Mouse (Mus musculus) gastrocnemius, postnatal 25 days (tissue): ENCODE measurements around the gene Gm20388. TPM values are rescaled to one million over a fixed set of nuclear protein-coding genes. Genes with fewer than 3 reads are reported as not detected.
"Not testable (repeated sequence)": the region's sequence is repeated elsewhere in the genome, so short reads cannot be mapped to it uniquely, and the experiment has no call there.

Experiments
- DNase-seq: peaks from one replicate; pipeline ENCODE4 v3.0.0; 2022
- total RNA-seq, 2 experiments: library from RNA; stranded (reverse); gene quantifications; 1 replicate in 1 of 2; 2 replicates in 1 of 2; pipeline ENCODE4 v1.2.3; 2021

Gene Gm20388
- total RNA-seq, 2 experiments from 2014 or later, result 6.7 TPM; not detected in 1

DNA sequence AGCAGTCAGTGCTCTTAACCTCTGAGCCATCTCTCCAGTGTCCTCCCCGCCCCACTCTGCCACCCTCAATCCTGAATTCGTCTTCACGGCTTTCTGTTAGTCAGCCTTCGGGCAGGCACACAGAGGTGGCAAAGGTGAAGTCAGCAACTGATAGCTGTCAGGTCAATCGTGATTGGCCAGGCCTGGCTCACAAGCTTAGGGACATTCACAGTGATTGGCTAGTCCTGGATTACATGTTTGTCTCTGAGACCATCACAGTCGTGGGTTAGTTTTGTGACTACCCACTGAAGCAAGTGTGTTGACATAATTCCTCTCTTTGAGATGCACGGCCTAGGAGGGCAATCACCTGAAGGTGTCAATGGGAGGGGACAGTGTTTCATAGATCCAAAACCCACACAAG is 3542.7 kb downstream of the Gm20388 start:
- DNase-seq, result no peak

DNA sequence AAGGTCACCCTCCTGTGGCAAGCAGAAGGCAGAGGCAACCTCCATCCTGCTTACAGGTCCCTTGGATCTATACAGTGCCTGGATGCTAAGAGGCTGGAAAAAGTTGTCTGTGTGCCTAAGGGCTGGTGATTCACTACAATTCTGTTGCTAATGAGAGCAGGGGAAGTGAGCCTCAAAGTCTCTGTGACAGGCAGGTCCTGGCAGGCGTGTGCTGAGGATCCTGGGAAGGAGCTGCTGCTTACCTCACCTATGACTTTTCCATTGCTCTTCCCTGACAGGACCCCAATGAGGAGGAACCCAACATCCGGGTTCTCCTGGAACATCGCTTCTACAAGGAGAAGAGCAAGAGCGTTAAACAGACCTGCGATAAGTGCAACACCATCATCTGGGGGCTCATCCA is 3543.3 kb downstream of the Gm20388 start:
- DNase-seq, result no peak

DNA sequence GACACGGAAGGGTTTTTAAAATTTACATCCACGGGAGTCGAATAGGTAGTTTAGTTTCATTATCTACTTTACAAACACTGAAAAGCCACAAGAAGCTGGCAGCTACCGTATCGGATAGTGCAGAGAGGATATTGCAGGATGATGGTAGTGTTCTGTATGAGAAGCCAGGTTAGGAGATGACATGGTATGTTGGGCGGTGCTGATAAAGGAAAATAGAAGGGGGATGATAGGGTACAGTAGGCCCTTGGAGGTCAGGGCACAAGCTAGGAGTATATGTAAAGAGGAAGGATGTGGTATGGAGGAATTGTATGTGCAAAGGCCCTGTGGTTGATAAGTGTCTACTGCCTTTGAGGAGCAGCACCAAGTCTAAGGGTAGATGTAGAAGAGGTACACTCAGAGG is 3543.9 kb downstream of the Gm20388 start:
- DNase-seq, result no peak

DNA sequence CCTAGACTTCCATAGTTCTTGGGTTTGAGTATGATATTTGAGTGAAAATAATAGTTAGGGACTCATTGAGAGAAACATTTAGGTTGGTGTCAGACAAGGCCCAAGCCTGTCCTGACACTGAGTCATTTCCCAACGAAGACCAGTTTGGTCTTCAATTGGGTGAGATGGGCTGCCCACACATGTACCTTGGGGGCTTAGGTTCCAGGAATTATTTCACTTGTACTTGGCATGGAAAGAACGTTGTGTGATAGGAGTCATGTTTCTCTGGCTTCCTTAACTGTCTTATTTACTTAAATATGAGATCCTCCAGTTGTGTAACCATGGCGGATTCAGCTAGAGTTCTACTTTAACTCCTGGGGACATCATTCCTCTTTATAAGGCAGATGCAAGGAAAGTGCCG is 3553.0 kb downstream of the Gm20388 start:
- DNase-seq, result no peak

DNA sequence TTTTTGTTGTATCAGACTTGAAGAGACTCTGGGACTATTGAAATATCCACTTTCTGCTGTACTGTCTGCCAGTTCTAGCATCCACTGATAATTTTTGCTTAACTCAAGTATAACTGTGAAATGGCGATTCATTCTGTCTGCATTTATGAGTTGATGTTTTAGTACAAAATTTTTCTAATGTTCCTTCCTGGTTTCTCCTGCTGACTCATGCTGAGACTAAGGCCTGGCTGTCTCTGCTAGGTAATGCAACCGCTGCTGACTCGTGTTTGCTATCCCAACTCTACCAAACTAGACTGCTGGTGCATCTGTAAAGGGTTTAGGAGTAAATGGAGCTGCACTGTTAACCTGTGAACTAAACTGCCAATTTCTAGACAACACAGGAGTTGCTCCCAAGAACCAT is 3556.8 kb downstream of the Gm20388 start:
- DNase-seq, result no peak

DNA sequence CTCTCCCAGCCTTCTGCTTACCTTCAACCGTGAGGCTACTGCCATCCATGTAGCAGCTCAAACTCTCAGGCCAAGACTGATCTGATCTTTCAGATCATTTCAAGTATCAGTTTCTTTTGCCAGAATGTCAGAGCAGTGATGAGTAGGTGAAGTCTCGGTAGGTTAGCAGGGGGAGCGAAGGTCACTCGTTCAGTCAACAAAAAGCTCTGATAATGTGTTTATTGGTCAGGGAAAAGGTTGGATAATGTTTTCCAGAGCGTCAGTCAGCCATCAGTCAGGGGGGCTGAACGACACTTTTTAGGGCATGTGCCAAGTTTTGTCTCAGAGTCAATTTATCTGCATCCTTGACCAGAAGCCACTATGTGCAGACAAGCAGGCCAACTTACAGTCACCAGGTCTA is 3562.3 kb downstream of the Gm20388 start:
- not testable (repeated sequence) for DNase-seq

DNA sequence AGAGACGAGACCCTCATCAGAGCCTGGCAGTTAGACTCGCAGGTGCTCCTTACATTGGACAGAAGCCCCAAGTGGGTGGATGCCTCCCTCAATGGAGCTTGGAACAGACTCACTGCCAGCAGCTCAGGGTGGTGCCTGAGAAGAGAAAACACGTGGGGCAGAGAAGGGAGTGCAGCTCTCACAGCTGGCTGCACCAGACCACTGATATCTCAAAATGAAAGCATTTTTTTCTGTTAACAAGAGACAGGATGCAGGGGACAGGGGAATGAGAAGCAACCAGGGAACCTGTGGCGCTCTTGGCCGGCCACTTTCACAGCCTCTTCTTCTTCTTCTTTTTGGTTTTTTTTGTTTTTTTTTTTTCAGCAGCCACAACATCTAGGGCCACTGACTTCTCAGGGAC is 3563.9 kb downstream of the Gm20388 start:
- not testable (repeated sequence) for DNase-seq

DNA sequence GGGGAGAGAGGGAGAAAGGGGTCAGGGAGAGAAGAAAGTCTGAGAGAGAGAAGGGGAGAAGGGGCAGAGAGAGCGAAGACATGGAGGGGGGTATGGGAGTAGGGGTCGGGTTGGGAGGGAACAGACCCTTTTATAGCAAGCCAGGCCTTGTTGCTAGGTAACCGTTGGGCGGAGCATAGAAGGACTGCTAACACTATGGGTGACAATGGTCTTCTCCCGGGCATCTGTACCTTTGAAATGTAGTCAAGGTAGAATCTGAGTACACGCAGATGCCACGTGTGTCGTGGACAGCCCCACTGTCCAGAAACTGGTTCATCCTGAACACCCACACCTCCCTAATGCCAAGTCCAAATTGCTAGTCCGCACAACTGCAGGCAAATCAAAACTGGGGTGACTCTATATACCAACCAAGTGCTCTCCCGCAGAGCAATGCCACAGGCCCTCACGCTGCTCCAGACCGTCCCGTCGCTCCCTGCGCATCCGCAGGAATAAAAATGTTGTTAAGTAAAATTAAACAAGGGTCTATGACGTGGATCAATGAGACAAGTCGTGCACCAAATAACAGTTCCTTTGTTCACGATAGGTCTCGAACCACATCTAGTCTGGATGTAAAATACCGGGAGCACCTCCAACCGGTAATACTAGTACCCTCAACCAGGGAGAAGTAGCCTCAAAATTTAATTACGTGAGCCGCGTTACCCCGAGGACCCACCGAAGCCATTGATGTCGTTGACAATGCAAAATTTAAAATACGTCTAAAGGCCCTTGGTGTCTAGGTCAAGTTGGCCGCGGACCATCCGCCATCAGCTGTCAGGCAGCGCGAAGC is 3566.5 kb downstream of the Gm20388 start:
- DNase-seq, result no peak

DNA sequence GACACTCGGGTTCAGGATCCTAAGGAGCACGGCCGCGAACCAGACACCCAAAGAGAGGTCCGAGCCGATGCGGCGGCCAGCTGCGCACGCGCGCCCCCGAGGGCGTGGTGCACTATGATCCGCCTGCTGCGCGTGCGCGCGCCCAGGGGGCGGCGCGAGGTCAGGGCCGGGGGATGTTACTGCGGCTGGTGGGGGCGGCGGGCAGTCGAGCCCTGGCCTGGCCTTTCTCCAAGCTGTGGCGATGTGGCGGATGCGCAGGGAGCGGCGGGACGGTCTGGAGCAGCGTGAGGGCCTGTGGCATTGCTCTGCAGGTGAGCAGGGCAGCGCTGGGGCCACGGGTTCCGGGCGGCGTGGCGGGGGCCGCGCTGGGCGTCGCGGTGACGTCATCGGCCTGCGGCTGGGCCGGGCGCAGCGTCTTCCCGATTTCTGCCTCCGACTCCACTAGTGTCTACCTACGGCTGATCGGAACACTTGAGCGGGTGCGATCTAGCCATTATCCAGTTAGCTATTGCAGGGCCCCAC is 3567.2 kb downstream of the Gm20388 start, which contains the start of gene Afg3l1:
TSS of gene Afg3l1 (plus strand) at position 167 of the 522 bp plus-strand sequence.
- DNase-seq, result peak; percentile 92

DNA sequence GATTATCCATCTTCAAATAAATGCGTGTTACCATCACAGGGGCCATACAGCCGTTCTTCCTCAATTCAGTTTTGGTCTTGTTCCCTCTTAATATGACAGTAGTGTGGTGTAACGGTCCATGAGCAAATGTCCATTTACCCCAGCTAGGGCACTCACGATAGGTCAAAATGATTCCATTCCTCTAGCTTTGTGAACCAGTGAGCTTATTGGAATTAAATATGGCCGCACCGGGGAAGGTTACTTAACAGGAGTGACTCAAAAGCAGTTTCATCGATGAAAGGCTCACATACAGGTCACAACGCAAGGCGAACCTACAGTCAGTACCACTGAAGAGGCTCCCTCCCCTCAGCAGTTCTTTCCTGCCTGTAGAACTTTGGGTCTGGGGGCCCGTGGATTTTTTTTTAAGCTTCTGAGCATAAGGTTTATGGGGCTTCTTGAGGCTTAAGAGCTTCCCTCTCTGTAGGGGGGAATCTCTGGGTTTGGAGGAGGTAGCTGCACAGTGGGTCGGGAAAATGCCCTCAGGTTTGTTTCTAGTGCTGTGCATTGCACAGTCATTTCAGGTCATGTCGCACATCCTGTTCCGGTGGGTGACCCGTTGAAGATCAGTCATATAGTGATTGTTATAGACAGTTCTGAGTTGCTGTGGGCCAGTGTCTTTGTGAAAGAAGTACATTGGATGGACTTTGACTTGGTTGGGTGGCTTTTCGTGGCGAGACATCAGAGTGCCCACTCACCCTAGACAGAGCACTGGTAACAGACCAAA is 3568.0 kb downstream of the Gm20388 start:
- no peak for DNase-seq

DNA sequence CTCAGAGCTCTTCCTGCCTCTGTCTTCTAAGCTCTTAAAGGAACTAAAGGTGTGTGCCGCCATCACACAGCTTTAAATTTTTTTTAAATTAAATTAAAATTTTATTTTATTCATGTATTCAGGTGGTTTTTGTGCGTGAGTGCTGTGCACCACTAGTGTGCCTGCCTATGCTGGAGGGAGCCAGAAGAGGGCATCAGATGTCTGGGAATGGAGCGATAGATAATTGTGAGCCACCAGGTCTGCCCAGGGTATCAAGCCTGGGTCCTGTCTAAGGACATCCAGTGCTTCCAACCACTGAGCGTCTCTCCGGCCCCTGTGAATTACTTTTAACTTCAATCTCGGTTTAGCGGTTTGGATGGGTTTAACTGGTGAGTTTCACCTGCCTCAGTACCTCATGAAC is 3572.0 kb downstream of the Gm20388 start:
- no peak for DNase-seq

DNA sequence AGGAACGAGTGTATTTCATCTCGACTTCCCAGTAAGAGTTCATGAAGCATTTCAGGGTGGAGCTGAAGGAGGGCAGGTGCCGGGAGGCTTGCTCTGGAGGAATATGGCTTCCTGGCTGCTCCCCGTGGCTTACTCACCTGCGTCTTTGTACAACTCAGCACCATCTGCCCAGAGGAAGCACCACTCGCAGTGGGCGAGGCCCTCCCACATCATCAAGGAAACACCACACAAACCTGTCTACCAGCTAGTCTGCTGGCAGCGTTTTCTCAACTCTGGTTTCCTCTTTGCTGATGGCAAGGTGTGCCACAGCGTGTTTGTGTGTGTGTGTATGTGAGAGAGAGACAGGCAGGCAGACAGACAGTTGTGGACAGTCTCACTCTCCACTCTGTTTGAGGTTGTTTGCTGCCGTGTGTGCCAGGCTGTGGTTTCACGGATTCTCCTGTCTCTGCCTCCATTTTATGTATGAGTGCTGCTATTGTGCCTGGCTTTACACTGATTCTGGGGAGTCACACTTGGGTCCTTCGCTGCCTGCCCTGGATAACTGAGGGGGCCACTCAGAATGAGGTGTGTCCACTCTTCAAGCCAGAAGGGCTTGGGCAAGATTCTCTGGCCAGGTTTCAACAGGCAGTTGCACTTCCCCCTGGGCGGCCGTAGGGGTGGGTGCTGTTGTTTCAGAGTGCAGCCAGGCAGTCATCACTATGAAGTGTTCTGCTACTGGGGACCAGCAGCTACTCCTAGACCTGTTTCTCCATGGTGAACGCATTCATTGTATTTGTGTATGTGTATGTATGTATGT is 3580.8 kb downstream of the Gm20388 start:
- no peak for DNase-seq

DNA sequence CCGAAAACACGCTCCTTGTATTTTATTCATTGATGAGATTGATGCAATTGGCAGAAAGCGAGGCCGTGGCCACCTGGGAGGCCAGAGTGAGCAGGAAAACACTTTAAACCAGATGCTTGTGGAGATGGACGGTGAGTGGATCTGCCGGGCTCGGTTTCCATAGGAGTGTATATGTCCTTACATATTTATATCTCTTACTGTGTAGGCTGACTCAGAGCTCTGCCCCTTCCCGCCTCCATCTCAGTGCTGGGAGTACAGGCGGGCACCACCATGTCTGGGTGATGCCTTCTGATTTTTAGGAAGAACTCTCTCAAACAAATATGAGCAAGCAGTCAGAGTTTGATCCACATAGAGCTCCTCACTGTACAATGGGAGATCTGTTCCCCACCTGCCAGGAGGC is 3582.3 kb downstream of the Gm20388 start:
- DNase-seq, result no peak

DNA sequence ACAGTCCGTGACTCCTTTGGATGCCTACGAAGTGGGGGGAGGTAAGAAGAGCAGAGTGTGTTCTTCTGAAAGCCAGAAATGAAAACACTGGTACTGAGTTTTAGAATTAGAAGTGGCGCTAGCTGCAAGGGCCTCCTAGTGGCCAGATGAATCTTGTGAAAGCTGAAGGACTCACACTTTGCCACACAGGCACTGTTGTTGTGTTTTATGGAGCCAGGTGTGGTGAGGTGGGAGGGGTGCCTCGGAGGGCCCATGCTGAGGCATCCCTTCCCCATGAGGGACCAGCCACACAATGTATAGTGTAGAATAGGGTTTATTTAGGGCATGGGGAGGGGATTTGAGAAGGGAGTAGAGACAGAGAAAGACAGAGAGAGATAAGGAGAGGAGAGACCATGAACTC is 3587.1 kb downstream of the Gm20388 start:
- no peak for DNase-seq

DNA sequence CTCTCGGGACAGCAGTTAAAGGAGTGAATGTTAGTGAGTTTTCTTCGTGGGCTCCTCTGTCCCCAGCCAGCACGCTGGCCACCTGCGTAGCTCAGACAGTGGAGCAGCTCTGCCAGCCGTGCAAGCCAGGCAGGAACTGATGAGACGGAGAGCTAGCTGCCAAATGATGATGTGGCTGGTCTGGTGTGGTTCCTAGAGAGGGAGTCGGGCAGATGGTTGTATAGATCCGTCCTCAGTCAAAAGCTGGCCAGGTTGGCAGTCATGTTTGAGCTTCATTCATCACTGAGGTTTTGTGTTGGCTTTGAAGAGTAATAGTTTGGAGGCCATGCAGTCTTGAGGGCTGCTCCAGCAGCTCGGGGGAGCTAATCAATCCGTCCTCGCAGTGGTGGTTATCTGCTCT is 3588.3 kb downstream of the Gm20388 start:
- DNase-seq, result no peak

DNA sequence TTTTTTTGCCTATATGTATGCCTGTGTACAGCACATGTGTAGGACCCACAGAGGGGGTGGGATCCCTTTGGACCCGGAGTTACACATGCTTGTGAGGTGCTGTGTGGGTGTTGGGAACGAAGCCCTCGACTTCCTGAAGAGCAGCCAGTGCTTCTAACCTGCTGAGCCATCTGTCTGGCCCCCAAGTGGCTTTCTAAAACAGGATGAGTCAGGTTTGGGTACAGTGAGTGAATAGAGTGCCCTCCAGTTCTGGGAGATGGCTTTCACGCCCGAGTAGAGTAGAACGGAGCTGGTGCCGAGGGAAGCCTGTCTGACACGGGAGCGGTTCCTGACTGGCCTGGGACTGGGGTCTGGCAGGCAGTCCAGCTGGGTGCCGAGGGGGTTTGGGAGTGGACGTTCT is 3588.9 kb downstream of the Gm20388 start:
- DNase-seq, result no peak

DNA sequence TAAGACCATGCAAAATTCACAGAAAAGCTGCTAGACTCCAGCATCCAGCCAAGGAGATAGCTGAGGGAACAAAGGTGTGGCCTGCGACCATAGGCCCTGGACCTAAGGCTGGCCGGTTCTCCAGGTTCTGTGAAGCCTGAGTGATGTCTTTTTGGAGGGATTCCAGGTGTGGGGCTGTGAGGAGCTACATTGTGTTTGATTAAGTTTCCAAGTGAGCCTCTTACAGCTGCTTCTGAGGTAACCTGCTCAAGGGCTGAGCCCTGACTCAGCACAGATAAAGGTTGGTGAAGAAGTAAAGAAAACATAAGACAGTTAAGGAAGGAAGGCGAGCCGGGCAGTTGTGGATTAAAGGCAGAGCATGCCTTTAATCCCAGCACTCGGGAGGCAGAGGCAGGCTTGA is 3591.6 kb downstream of the Gm20388 start:
- DNase-seq, result no peak

DNA sequence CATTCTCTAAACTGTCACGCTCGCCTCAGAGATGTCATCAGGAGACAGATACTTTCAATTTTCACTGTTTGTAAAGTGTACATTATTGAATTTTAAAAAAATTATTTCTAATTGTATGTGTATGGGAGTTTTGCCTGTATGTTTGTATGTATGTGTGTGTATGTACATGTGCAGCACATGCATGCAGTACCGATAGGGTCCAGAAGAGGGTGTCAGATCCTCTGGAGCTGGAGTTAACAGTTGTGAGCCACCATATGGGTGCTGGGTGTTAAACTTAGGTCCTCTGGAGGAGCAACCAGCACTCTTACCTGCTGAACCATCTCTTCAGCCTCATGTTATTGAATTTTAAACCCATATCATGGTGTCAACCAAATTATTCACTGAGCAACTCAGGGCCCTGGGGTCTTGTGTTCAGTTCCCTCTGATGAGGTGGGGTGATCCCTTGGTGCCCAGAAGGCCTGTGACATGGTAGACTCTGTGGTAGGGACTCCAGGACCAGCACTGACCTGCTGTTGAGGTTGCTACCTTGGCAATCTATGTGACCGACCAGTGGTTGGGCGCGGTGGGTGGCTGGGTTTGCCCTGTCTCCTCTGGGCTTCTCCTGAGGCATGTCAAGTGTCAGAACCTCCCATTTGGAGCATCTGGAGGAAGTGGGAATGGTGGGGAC is 3593.3 kb downstream of the Gm20388 start:
- no peak for DNase-seq

DNA sequence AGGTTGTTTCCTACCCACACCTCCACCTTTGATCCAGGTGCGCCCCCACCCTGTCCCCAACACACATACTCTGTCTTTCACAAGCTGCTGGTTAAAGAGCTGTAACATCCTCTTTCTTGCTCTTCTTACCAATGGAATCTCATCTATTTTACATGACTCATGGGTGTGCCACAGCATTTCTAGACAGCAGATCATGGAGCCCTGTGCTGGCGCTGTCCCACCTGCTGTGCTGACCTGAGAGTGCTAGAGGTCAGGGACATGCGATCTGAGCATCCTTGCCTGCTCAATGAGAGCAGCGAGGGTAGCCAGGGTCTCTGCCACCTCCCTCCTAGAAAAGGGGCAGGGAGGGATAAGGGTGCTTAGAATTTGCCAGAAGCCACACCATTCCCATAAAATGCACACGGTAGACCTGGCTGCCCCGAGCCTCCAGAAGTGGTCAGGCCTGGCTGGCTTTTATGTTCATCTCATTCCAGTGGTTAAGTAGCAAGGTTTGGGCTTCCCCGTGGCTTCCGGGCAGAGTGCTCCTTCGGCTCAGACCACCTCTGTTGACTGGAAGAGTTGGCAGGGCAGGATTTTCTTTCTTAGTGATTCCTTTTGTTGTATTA is 3594.1 kb downstream of the Gm20388 start:
- no peak for DNase-seq

DNA sequence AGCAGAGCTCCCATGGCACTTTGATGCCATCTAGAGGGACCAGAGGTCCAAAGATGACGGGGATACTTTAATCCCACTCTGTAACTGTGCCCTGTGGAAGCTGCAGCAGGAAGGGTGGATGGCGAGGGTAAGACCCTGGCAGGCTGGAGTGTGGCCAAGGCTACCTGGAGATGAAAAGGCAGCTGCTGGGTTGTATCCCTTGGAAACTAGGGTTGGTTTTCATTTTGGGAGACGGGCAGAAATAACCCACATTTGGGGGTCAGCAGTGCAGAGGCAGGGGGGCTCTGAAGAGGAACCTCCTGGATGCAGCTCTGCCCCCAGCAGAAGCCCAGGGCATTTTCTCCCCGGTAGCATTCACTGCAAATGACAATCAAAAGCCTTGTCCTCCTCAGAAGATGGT is 3594.6 kb downstream of the Gm20388 start:
- DNase-seq, result no peak

DNA sequence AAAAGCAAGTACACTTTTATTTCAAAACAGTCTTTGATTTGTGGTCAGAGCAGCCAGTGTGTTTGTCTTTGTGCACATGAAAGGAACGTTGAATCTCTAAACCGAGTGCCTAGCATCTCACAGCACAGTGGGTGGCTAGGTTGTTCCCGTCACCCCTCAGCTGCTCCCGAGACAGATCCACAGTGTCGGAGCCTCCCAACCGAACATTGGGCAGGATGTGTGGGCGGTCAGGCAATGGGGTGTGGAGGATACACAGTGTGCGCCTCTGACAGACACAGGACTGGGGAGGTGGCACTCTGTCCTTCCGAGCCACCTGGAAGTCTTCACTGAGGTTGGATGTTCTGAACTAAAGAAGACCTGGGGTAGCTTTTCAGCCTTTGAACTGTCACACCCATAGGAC is 3595.1 kb downstream of the Gm20388 start:
- DNase-seq, result no peak
